Mouse (Mus musculus) C2C12 (cell line): Measurements from ENCODE around the gene Apex1. TPM values are rescaled to one million over a fixed set of nuclear protein-coding genes. Genes with fewer than 3 reads are reported as not detected.
"Not testable (repeated sequence)": the region's sequence is repeated elsewhere in the genome, so short reads cannot be mapped to it uniquely, and the experiment has no call there.

Experiments used
- H3K27me3 ChIP-seq: one replicate; pipeline ENCODE4 v1.6.1; 2011; ENCODE audit not compliant: control insufficient read depth, insufficient read depth, insufficient read length
- H3K36me3 ChIP-seq: one replicate; pipeline ENCODE4 v1.6.1; 2011; ENCODE audit not compliant: control insufficient read depth, insufficient read depth
- H3K4me3 ChIP-seq: one replicate; pipeline ENCODE4 v1.5.1; 2011; ENCODE audit warnings: mild to moderate bottlenecking, control low read depth; ENCODE audit not compliant: poor library complexity, insufficient read depth, severe bottlenecking
- H3K79me2 ChIP-seq: one replicate; pipeline ENCODE4 v1.6.1; 2011; ENCODE audit not compliant: control insufficient read depth, insufficient read depth
- H3K79me3 ChIP-seq: one replicate; pipeline ENCODE4 v1.6.1; 2011; ENCODE audit warnings: low read depth, control low read depth
- H3ac ChIP-seq: one replicate; pipeline ENCODE3; 2011; ENCODE audit warnings: low read depth; ENCODE audit not compliant: control insufficient read depth, insufficient read length
- CEBPB ChIP-seq: IDR thresholded peaks from one replicate; pipeline ENCODE4 v1.6.1; 2011; ENCODE audit warnings: low read depth, mild to moderate bottlenecking, control low read depth, moderate library complexity
- CTCF ChIP-seq: IDR thresholded peaks from one replicate; pipeline ENCODE4 v1.5.1; 2011; ENCODE audit not compliant: control insufficient read depth, insufficient read depth, insufficient read length
- FOSL1 ChIP-seq: IDR thresholded peaks from one replicate; pipeline ENCODE4 v1.8.0; 2011; ENCODE audit warnings: mild to moderate bottlenecking, low read length; ENCODE audit not compliant: poor library complexity, insufficient read depth, severe bottlenecking
- MAX ChIP-seq: IDR thresholded peaks from one replicate; pipeline ENCODE4 v1.6.1; 2011; ENCODE audit warnings: mild to moderate bottlenecking, control low read depth
- MYOD1 ChIP-seq: IDR thresholded peaks from one replicate; pipeline ENCODE4 v1.6.1; 2011; ENCODE audit warnings: low read depth; ENCODE audit not compliant: control insufficient read depth, insufficient read length
- MYOG ChIP-seq: IDR thresholded peaks from one replicate; pipeline ENCODE4 v1.6.1; 2011; ENCODE audit not compliant: control insufficient read depth, insufficient read length; ENCODE audit errors: extremely low read depth
- USF1 ChIP-seq: IDR thresholded peaks from one replicate; pipeline ENCODE4 v1.6.1; 2011; ENCODE audit warnings: low read depth, mild to moderate bottlenecking, control low read depth, moderate library complexity
- polyA plus RNA-seq: library from polyadenylated mRNA; unstranded; fragments of >200 nt; fragmentation: generic; extraction: Trizol; gene quantifications from one replicate; pipeline ENCODE4 v1.2.1, GENCODE M21; 2012; ENCODE audit warnings: missing spikeins

Gene Apex1
- polyA plus RNA-seq, 1 experiment, result 289 TPM

- Histone ChIP-seq H3ac (no peak overlapping the region), H3K27me3 (no peaks in the 10 kb centered on the region), H3K4me3 (no peak overlapping the region), H3K79me2 (no peaks in the 10 kb centered on the region), H3K79me3 (no peaks in the 10 kb centered on the region), H3K36me3 (no peaks in the 10 kb centered on the region)
- no peak for TF ChIP-seq CEBPB
- no peak for TF ChIP-seq USF1
- no peak for TF ChIP-seq MYOD1
- no peak for TF ChIP-seq MYOG
- no peak for TF ChIP-seq FOSL1
- TF ChIP-seq CTCF, result no peak
- no peak for TF ChIP-seq MAX
Observed at GRCm38 (mm10) chr14:50892091-50892490, 32.7 kb upstream of the Apex1 start.

GRCm38 (mm10) chr14:50892541-50893459 lies 32.0 kb upstream of the Apex1 start:
- TF ChIP-seq USF1 (no peak), MYOG (no peak), CTCF (no peak), MAX (no peak), FOSL1 (no peak), CEBPB (no peak), MYOD1 (no peak)

GRCm38 (mm10) chr14:50895407-50895806 lies 29.4 kb upstream of the Apex1 start:
- Histone ChIP-seq H3K79me3 (no peaks in the 10 kb centered on the region), H3K4me3 (no peak overlapping the region), H3K36me3 (no peaks in the 10 kb centered on the region), H3ac (no peak overlapping the region), H3K27me3 (no peaks in the 10 kb centered on the region), H3K79me2 (no peaks in the 10 kb centered on the region)
- no peak for TF ChIP-seq MYOG

More at GRCm38 (mm10) chr14:50892541-50893459, 32.0 kb upstream of the Apex1 start:
- Histone ChIP-seq H3ac (no peak overlapping the region), H3K36me3 (no peaks in the 10 kb centered on the region), H3K79me3 (no peaks in the 10 kb centered on the region), H3K4me3 (no peak overlapping the region), H3K27me3 (no peaks in the 10 kb centered on the region), H3K79me2 (no peaks in the 10 kb centered on the region)

- H3K4me3 ChIP-seq, result no peak overlapping the region
- H3K27me3 ChIP-seq, result no peaks in the 10 kb centered on the region
Observed at GRCm38 (mm10) chr14:50895985-50896746, 28.6 kb upstream of the Apex1 start.

GRCm38 (mm10) chr14:50896747-50897373 lies 27.9 kb upstream of the Apex1 start:
- Histone ChIP-seq H3K27me3 (no peaks in the 10 kb centered on the region), H3K79me2 (no peaks in the 10 kb centered on the region), H3ac (peak overlapping the region; percentile 65), H3K36me3 (no peaks in the 10 kb centered on the region), H3K79me3 (no peaks in the 10 kb centered on the region), H3K4me3 (no peak overlapping the region)
- TF ChIP-seq MYOG (no peak), FOSL1 (no peak), CEBPB (no peak), USF1 (no peak), MAX (no peak), CTCF (no peak), MYOD1 (no peak)

More at GRCm38 (mm10) chr14:50895985-50896746, 28.6 kb upstream of the Apex1 start:
- Histone ChIP-seq H3K79me2 (no peaks in the 10 kb centered on the region), H3ac (peak overlapping the region; percentile 65), H3K36me3 (no peaks in the 10 kb centered on the region), H3K79me3 (no peaks in the 10 kb centered on the region)
- TF ChIP-seq CEBPB, result peak; percentile 100
- TF ChIP-seq MAX, result peak; percentile 13
- no peak for TF ChIP-seq MYOG

- no peaks in the 10 kb centered on the region for H3K79me3 ChIP-seq
- no peak for TF ChIP-seq USF1
- no peak for TF ChIP-seq FOSL1
- TF ChIP-seq MAX, result no peak
- no peak for TF ChIP-seq MYOD1
- no peak for TF ChIP-seq MYOG
- no peak for TF ChIP-seq CTCF
- TF ChIP-seq CEBPB, result no peak
- no peaks in the 10 kb centered on the region for H3K36me3 ChIP-seq
- no peaks in the 10 kb centered on the region for H3K79me2 ChIP-seq
- peak within 1 kb of the TSS; percentile 65 for H3ac ChIP-seq
- no peaks in the 10 kb centered on the region for H3K27me3 ChIP-seq
- no peak within 1 kb of the TSS for H3K4me3 ChIP-seq
Observed at GRCm38 (mm10) chr14:50897374-50897765, 27.4 kb upstream of the Apex1 start, which contains the start of gene Klhl33. Gene Klhl33 (minus strand): TSS chr14:50897507.

- not testable (repeated sequence) for H3K4me3 ChIP-seq, H3K36me3 ChIP-seq, H3K79me3 ChIP-seq, H3ac ChIP-seq, H3K79me2 ChIP-seq, H3K27me3 ChIP-seq
Observed at GRCm38 (mm10) chr14:50897992-50898391, 26.8 kb upstream of the Apex1 start.
